Mouse (Mus musculus): ENCODE results near the gene Nipsnap1. TPM values are rescaled to one million over a fixed set of nuclear protein-coding genes. Genes with fewer than 3 reads are reported as not detected.
A peak's percentile ranks its signal among the peaks of the same experiment; 100 is the strongest.

The Nipsnap1 gene
- total RNA-seq, 1 experiment from 2014 or later, result 10.1 TPM

- no peak for ATAC-seq (ENCODE audit: extremely low read depth, insufficient number of reproducible peaks, low FRiP score, poor library complexity, severe bottlenecking)
Measured at GRCm38 (mm10) chr11:4861816-4862604, 11.7 kb upstream of the Nipsnap1 start.

DNA sequence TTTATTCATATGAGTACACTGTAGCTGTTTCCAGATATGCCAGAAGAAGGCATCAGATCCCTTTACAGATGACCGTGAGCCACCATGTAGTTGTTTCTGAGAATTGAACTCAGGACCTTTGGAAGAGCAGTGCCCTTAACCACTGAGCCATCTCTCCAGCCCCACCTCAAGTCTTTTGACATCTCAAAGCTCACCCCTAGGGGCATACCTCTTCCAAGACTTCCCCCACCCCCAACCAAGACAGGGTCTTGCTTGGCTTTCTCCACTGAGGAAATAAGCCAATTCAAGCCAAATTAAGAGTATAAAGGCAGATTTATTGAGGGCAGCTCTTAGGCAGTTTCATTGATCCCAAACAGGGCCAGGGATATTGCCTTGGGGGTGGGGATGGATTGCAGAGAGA is 11.0 kb upstream of the Nipsnap1 start:
- no peak for ATAC-seq (ENCODE audit: extremely low read depth, insufficient number of reproducible peaks, low FRiP score, poor library complexity, severe bottlenecking)

DNA sequence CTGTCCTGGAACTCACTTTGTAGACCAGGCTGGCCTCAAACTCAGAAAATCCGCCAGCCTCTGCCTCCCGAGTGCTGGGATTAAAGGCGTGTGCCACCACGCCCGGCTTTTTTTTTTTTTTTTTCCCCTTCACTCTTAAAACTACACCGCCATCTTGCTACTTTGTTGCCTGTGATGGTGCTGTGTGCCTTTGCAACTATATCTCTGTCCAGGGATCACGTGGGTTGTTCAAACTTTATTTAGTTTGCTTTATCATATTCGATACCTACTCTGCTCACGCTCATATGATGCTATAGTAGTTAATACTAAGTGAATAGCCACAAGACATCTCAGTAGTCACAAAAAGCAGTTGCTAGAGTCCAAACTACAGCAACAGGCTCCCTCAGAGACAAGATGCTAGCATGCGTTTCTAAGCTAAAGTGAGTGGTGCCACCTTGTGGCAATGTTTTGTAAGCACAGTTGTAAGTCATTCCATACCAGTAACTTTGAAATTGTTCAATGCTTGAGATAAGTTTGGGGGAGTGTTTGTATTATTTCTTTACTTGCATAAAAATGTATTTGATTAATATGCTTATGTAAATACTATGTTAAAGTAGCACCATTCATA is 8.0 kb upstream of the Nipsnap1 start:
- ATAC-seq (ENCODE audit: extremely low read depth, insufficient number of reproducible peaks, low FRiP score, poor library complexity, severe bottlenecking), result peak; percentile 84

GRCm38 (mm10) chr11:4874551-4874950 is 800 bp downstream of the Nipsnap1 start:
- no peak for ATAC-seq (ENCODE audit: extremely low read depth, insufficient number of reproducible peaks, low FRiP score, poor library complexity, severe bottlenecking)

GRCm38 (mm10) chr11:4881087-4881486 is 7.3 kb downstream of the Nipsnap1 start:
- no peak for ATAC-seq (ENCODE audit: extremely low read depth, insufficient number of reproducible peaks, low FRiP score, poor library complexity, severe bottlenecking)

- no peak for ATAC-seq (ENCODE audit: extremely low read depth, insufficient number of reproducible peaks, low FRiP score, poor library complexity, severe bottlenecking)
Measured at GRCm38 (mm10) chr11:4882892-4883627, 9.3 kb downstream of the Nipsnap1 start.

DNA sequence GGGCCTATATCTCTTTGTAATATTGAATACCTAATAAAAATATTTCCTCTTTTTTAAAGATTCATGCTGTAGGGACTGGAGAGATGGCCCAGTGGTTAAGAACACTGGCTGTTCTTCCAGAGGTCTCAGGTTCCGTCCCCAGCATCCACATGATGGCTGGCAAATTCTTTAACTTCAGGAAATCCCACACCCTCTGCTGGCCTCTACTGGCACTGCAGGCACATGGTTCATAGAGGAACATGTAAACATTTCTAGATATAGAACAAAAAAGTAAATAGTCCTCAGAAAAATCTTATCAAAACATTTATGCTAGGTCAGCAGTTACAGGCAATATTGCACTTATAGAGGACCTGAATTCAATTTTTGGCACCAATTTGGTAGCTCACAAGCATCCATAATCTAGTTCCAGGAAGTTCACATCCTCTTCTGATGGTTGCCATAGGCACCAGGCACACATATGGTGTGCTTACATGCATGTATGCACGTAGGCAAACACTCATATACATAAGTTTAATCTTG is 11.7 kb downstream of the Nipsnap1 start:
- peak; percentile 51; the same call in 1 of the 2 replicates for ATAC-seq (ENCODE audit: extremely low read depth, insufficient number of reproducible peaks, low FRiP score, poor library complexity, severe bottlenecking)

DNA sequence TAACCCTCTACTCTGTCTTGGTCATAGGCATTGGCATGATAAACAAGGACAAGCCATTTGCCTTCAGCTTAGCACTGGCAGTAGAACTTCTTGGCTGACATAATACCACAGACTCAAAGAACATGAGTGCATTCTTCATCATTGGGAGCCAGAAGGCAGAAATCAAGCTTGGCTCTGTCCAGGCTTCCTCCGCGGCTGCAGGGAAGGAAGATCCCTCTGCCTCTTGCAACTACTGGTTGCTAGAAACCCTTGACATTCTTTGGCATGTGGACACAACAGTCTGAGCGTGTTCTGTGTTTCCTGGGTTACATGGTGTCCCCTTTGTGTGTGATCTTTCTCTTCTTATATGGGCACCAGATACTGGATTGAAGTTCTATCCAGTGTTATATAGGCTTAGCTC is 13.2 kb downstream of the Nipsnap1 start:
- no peak for ATAC-seq (ENCODE audit: extremely low read depth, insufficient number of reproducible peaks, low FRiP score, poor library complexity, severe bottlenecking)

- ATAC-seq (ENCODE audit: extremely low read depth, insufficient number of reproducible peaks, low FRiP score, poor library complexity, severe bottlenecking), result peak; percentile 88
Measured at GRCm38 (mm10) chr11:4894848-4895816, 21.4 kb downstream of the Nipsnap1 start, which contains the start of gene Thoc5. TSS of gene Thoc5 (plus strand) at chr11:4895320.

DNA sequence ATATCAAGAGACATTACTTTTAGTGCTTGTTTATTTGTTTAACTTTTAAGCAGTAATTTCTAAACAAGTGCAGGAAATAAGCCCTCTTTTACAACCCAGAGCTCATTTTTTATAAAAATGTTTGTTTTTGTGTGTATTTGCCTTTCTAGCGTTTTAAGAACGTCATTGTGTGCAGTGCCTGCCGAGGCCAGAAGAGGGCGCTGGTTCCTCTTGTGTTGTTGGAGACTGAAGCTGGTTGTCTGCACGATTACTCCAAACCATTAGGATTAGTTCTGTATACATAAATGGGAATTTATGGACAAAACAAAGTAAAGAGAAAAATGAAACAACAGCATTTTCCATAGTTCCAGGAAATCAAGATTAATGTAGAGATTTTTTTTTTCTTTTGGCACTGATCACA is 26.7 kb downstream of the Nipsnap1 start:
- no peak for ATAC-seq (ENCODE audit: extremely low read depth, insufficient number of reproducible peaks, low FRiP score, poor library complexity, severe bottlenecking)

DNA sequence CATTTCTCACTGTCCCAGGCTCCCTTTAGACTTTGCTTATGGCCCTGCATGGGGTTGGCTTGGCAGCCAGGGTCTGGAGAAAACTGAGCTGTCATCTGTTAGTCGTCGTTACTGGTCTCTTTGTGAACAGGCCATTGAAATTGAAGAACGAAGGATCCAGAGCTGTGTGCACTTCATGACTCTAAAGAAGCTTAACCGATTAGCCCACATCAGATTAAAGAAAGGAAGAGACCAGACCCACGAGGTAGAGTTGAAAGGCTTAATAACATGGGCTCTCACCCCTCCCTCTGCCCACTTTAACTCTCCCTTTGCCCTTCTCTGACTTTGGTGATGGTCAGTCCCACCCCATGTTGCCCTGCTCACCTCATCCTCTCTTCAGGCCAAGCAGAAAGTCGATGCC is 28.2 kb downstream of the Nipsnap1 start:
- no peak for ATAC-seq (ENCODE audit: extremely low read depth, insufficient number of reproducible peaks, low FRiP score, poor library complexity, severe bottlenecking)

- ATAC-seq (ENCODE audit: extremely low read depth, insufficient number of reproducible peaks, low FRiP score, poor library complexity, severe bottlenecking), result no peak
Measured at GRCm38 (mm10) chr11:4906231-4906630, 32.5 kb downstream of the Nipsnap1 start.

DNA sequence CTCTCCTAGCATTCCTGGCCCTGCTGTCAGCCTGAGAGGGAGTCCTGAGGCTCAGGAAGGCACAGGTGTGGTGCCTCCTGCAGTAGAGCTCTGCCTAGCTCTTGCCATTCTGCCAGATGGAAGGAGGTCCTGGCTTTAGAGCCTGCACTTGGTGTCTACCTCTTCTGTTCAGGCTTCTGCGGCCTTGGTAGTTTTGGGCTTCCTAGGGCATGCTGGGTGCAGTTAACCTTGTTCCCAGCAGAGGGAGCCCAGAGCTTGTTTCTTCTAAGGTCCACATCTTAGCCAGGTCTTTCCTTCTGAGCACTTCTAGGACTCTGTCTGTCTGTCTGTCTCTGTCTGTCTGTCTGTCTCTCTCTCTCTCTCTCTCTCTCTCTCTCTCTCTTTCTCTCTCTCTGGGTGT is 42.3 kb downstream of the Nipsnap1 start:
- peak; percentile 46; the same call in 1 of the 2 replicates for ATAC-seq (ENCODE audit: extremely low read depth, insufficient number of reproducible peaks, low FRiP score, poor library complexity, severe bottlenecking)

DNA sequence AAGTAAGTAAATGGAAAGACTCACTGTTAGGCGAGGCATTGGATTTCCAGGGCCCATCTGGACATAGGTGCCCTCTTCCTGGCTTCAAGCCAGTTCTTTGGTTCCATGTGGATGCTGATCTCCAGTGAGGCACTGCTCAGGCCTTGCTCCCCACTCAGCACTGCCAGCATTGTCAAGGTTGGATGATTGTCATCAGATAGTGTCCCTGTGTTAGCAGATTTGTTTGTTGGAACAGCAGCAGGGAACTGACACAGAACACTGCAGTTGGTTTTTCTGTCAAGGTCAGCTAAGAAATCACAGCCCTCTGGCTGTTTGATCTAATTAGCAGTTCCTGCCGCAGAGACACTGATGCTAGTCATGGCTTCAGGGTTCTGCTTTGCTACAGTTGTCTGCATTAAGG is 47.5 kb downstream of the Nipsnap1 start:
- no peak for ATAC-seq (ENCODE audit: extremely low read depth, insufficient number of reproducible peaks, low FRiP score, poor library complexity, severe bottlenecking)

DNA sequence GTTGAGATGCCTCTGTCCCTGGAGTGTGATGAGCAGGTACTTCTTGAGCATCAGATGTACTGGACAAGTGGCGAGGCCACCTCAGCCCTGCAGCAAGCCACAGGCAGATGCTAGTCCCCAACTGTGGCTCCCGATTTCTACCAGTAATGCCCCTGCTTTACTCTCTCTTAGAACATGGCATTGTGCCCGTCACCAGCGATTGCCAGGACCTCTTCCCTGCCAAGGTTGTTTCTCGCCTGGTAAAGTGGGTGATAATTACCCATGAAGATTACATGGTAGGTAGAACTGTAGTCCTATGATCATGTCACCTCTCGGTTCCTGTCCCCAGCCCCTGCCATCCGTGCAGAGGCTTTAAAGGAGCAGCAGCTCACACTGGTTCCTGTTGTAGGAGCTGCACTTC is 48.0 kb downstream of the Nipsnap1 start:
- no peak for ATAC-seq (ENCODE audit: extremely low read depth, insufficient number of reproducible peaks, low FRiP score, poor library complexity, severe bottlenecking)

DNA sequence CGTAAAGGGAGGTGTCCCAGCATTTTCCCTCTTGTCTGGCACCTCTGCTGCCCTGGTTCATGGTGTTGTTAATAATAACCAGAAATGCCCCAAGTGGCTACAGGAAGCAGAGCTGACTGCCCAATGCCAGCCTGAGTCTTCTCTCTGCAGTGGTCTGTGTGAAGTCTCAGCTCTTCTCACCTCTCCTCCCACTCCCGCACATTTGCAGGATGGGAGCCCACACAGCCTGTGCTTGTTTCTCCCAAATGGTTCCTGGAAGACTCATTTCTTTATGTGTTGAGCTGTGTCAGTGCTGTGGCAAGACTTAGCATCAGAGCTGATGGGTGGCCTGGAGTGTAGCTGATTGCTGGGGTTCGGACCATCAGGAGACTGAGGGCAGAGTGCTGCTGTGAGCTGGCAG is 53.5 kb downstream of the Nipsnap1 start:
- ATAC-seq (ENCODE audit: extremely low read depth, insufficient number of reproducible peaks, low FRiP score, poor library complexity, severe bottlenecking), result no peak

- ATAC-seq (ENCODE audit: extremely low read depth, insufficient number of reproducible peaks, low FRiP score, poor library complexity, severe bottlenecking), result no peak
Measured at GRCm38 (mm10) chr11:4931009-4931601, 57.4 kb downstream of the Nipsnap1 start.

GRCm38 (mm10) chr11:4936243-4936642 is 62.5 kb downstream of the Nipsnap1 start:
- no peak for ATAC-seq (ENCODE audit: extremely low read depth, insufficient number of reproducible peaks, low FRiP score, poor library complexity, severe bottlenecking)

All from neutrophil, adult 5-6 weeks (primary cell).